Mouse (Mus musculus) megakaryocyte, embryonic 14.5 days (primary cell): ENCODE data around the gene Nmral1.

Source experiments
- FLI1 ChIP-seq: IDR thresholded peaks from 2 replicates; pipeline ENCODE4 v1.6.1; 2012; ENCODE audit warnings: low read length, inconsistent platforms, mixed read lengths
- GATA1 ChIP-seq: IDR thresholded peaks from 3 replicates; pipeline ENCODE4 v1.6.1; 2012; ENCODE audit warnings: mixed read lengths, low read length, inconsistent platforms, borderline replicate concordance

DNA sequence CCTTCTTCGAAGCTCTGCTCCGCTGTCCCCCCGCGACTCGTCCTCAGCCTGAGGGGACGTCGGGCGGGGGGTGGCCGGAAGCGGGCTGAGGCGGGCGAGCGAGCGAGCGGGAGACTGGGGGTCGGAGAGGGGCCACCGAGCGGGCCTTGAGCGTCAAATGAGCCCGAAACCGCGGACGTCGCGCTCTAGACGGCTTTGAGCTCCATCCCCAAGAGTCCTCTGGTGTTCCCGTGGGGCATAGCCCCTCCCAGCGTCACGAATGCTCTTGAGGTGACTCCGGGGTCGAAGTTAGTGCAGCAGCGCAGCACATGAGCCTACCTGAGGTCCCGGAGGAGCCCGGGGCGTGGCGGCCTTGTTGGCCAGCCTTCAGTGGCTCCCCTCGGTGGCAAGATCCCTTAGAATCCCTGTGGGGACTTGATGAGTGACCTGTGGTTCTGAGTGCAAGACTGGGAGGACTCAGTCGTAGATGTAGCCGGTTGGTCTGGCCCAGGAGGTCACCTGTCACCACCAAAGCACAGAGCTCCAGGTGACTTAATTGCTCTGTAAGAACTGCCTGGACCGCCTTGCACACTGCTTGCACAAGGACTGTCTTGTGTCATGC is 7.5 kb upstream of the Nmral1 start:
- TF ChIP-seq GATA1 (no peak), FLI1 (no peak)
